Mouse (Mus musculus) testis, postnatal 14 days (tissue): ENCODE measurements around the gene Rflnb.

Source experiments
- DNase-seq: peaks from one replicate; pipeline ENCODE4 v3.0.0; 2021; ENCODE audit warnings: low spot score

The Rflnb gene

GRCm38 (mm10) chr11:75990965-75991835 is 36.4 kb downstream of the Rflnb start:
- DNase-seq, result no peak

GRCm38 (mm10) chr11:75985948-75986347 is 41.6 kb downstream of the Rflnb start:
- no peak for DNase-seq

GRCm38 (mm10) chr11:75984581-75984980 is 43.0 kb downstream of the Rflnb start:
- no peak for DNase-seq

- DNase-seq, result no peak
Measured at GRCm38 (mm10) chr11:75983194-75983593, 44.4 kb downstream of the Rflnb start.

- no peak for DNase-seq
Measured at GRCm38 (mm10) chr11:75980413-75980812, 47.2 kb downstream of the Rflnb start.

- no peak for DNase-seq
Measured at GRCm38 (mm10) chr11:75978051-75978450, 49.5 kb downstream of the Rflnb start.

GRCm38 (mm10) chr11:75976748-75977147 is 50.8 kb downstream of the Rflnb start:
- DNase-seq, result no peak

GRCm38 (mm10) chr11:75973988-75974387 is 53.6 kb downstream of the Rflnb start:
- DNase-seq, result no peak

GRCm38 (mm10) chr11:75972916-75973567 is 54.5 kb downstream of the Rflnb start:
- no peak for DNase-seq

- DNase-seq, result no peak
Measured at GRCm38 (mm10) chr11:75972188-75972587, 55.4 kb downstream of the Rflnb start.

- no peak for DNase-seq
Measured at GRCm38 (mm10) chr11:75970629-75971028, 57.0 kb downstream of the Rflnb start.
